Mouse (Mus musculus) C2C12 (cell line): ENCODE results near the gene Adgb. TPM values are rescaled to one million over a fixed set of nuclear protein-coding genes. Genes with fewer than 3 reads are reported as not detected.

Experiments used
- H3K27me3 ChIP-seq: one replicate; pipeline ENCODE4 v1.6.1; 2011; ENCODE audit not compliant: control insufficient read depth, insufficient read depth, insufficient read length
- H3K36me3 ChIP-seq: one replicate; pipeline ENCODE4 v1.6.1; 2011; ENCODE audit not compliant: control insufficient read depth, insufficient read depth
- H3K4me3 ChIP-seq: one replicate; pipeline ENCODE4 v1.5.1; 2011; ENCODE audit warnings: mild to moderate bottlenecking, control low read depth; ENCODE audit not compliant: poor library complexity, insufficient read depth, severe bottlenecking
- H3K79me2 ChIP-seq: one replicate; pipeline ENCODE4 v1.6.1; 2011; ENCODE audit not compliant: control insufficient read depth, insufficient read depth
- H3K79me3 ChIP-seq: one replicate; pipeline ENCODE4 v1.6.1; 2011; ENCODE audit warnings: low read depth, control low read depth
- H3ac ChIP-seq: one replicate; pipeline ENCODE3; 2011; ENCODE audit warnings: low read depth; ENCODE audit not compliant: control insufficient read depth, insufficient read length
- CEBPB ChIP-seq: IDR thresholded peaks from one replicate; pipeline ENCODE4 v1.6.1; 2011; ENCODE audit warnings: low read depth, mild to moderate bottlenecking, control low read depth, moderate library complexity
- CTCF ChIP-seq: IDR thresholded peaks from one replicate; pipeline ENCODE4 v1.5.1; 2011; ENCODE audit not compliant: control insufficient read depth, insufficient read depth, insufficient read length
- FOSL1 ChIP-seq: IDR thresholded peaks from one replicate; pipeline ENCODE4 v1.8.0; 2011; ENCODE audit warnings: mild to moderate bottlenecking, low read length; ENCODE audit not compliant: poor library complexity, insufficient read depth, severe bottlenecking
- MAX ChIP-seq: IDR thresholded peaks from one replicate; pipeline ENCODE4 v1.6.1; 2011; ENCODE audit warnings: mild to moderate bottlenecking, control low read depth
- MYOD1 ChIP-seq: IDR thresholded peaks from one replicate; pipeline ENCODE4 v1.6.1; 2011; ENCODE audit warnings: low read depth; ENCODE audit not compliant: control insufficient read depth, insufficient read length
- MYOG ChIP-seq: IDR thresholded peaks from one replicate; pipeline ENCODE4 v1.6.1; 2011; ENCODE audit not compliant: control insufficient read depth, insufficient read length; ENCODE audit errors: extremely low read depth
- USF1 ChIP-seq: IDR thresholded peaks from one replicate; pipeline ENCODE4 v1.6.1; 2011; ENCODE audit warnings: low read depth, mild to moderate bottlenecking, control low read depth, moderate library complexity
- polyA plus RNA-seq: library from polyadenylated mRNA; unstranded; fragments of >200 nt; fragmentation: generic; extraction: Trizol; gene quantifications from one replicate; pipeline ENCODE4 v1.2.1, GENCODE M21; 2012; ENCODE audit warnings: missing spikeins

Gene Adgb
- polyA plus RNA-seq, 1 experiment, result not detected

DNA sequence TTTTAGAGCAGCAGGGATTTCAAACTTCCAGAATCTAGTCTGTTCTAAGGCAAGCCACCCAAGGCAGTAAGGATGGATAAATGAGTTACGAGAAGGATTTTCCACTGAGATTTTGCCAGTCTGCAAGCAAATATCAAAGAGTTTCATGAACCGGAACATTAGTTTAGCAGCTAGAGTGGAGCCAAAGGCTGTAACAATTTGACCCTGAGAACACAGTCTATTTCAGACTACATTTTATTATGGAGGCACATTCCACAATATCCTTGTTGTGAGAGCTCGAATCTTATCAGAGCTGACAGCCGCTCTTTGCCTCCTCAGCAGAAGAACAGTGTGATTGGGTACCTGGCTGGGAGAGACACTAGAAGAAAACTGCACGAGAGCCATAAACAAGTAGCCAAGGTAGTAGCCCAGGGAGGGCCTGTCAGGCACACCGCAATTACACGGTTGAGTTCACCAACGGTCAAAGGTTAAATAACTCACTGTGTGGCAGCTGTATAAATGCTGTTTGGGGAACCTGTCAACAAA lies 171.1 kb downstream of the Adgb start:
- no peaks in the 10 kb centered on the region for H3K79me2 ChIP-seq
- no peak overlapping the region for H3ac ChIP-seq
- H3K79me3 ChIP-seq, result no peaks in the 10 kb centered on the region
- no peak for TF ChIP-seq CEBPB
- TF ChIP-seq MYOG, result no peak
- no peak for TF ChIP-seq CTCF
- peak; percentile 87 for TF ChIP-seq MYOD1
- TF ChIP-seq FOSL1, result no peak
- TF ChIP-seq USF1, result no peak
- TF ChIP-seq MAX, result no peak
- no peaks in the 10 kb centered on the region for H3K36me3 ChIP-seq
- no peaks in the 10 kb centered on the region for H3K27me3 ChIP-seq
- H3K4me3 ChIP-seq, result no peak overlapping the region

DNA sequence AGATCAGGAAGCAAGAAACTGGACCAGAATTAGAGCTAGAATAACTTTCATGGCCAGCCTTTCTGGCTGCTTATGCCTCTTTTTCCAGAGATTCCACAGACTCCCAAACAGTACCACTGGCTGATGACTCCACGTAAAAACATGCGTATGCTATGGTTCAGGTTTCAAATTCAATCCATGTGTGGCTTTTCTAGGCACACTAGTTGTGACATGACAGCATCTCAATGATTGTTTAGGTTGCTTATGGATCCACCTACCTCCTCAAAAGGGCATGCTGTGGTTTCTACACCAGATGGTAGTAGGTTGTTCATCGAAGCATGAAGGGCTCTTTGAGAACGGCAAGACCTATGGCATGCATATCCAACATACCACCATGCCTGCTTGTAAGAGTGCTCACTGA lies 172.1 kb downstream of the Adgb start:
- no peak for TF ChIP-seq FOSL1
- peak; percentile 58 for TF ChIP-seq MYOD1
- H3K27me3 ChIP-seq, result no peaks in the 10 kb centered on the region
- no peak overlapping the region for H3K4me3 ChIP-seq
- H3K79me3 ChIP-seq, result no peaks in the 10 kb centered on the region
- H3K36me3 ChIP-seq, result no peaks in the 10 kb centered on the region
- no peak overlapping the region for H3ac ChIP-seq
- H3K79me2 ChIP-seq, result no peaks in the 10 kb centered on the region

DNA sequence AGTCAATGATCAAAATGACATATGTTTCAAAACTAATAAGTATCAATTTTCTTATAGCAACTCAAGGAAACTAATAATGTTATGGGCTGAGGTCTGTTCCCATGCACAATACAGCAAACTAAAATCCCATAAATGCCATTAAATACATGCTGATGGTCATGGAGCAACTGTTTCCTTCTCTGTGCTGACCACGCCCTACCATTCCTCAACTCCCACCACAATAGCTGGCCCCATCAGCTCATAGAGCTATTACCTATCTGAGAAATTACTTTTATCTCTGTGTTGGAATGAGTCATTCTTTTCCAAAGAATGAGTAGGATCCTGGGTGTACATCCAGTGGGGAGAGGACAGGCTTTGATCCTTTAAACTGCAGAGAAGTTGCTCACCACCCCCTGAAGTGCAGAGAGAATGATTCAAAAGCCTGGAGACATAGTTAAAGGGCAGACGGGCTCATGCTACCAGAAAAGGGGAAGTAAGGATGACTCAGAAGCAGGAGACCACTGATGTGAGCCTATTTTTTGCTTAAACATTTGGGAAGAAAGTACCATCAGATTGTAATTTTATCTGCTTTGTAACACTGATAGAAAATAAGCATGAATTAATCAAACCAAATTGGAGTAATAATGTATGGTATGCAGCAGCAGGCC lies 184.8 kb downstream of the Adgb start:
- Histone ChIP-seq H3ac (no peak overlapping the region), H3K36me3 (no peaks in the 10 kb centered on the region), H3K79me3 (no peaks in the 10 kb centered on the region)

More for the DNA sequence above, 184.8 kb downstream of the Adgb start:
- H3K79me2 ChIP-seq, result no peaks in the 10 kb centered on the region
- H3K4me3 ChIP-seq, result no peak overlapping the region
- no peaks in the 10 kb centered on the region for H3K27me3 ChIP-seq
- TF ChIP-seq CEBPB (no peak), MAX (no peak), FOSL1 (no peak)

Other genes with a start within 250 kb of the Adgb start
- gene Rab32, start 85.9 kb upstream of the Adgb start, polyA plus RNA-seq, result 1.8 TPM
- not detected for gene Gm10944, start 209.0 kb upstream of the Adgb start, polyA plus RNA-seq